Mouse (Mus musculus): ENCODE data around the gene Pik3cg.

DNA sequence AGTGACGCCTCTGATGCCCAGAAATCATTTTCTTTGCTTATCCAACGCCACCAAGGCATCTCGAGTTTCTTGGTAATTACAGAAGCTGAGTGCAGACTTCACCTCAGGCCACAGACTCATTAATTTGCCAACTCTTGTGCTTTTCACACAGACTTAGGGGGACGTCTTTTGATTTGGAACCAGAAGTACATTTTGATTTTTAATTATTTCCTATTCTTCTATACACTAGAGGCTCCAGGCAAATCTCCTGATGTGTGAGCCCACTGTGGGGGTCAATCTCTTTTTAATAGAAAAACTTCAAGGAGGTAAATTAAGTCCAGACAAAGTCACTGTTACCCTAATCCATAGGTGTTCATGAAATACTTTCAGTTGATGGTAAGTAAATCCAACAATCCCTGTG lies 26.6 kb downstream of the Pik3cg start:
- TF ChIP-seq CTCF (IDR thresholded peaks at IDR 0.05; ENCODE audit: low read depth) (no peak), EP300 (IDR thresholded peaks at IDR 0.05; ENCODE audit: low read depth) (no peak)
